Mouse (Mus musculus): ENCODE measurements around the gene Ddx31. TPM values are rescaled to one million over a fixed set of nuclear protein-coding genes. Genes with fewer than 3 reads are reported as not detected.
A peak's percentile ranks its signal among the peaks of the same experiment; 100 is the strongest.

The Ddx31 gene
- polyA plus RNA-seq, 1 experiment from 2014 or later: 6.8 TPM

DNA sequence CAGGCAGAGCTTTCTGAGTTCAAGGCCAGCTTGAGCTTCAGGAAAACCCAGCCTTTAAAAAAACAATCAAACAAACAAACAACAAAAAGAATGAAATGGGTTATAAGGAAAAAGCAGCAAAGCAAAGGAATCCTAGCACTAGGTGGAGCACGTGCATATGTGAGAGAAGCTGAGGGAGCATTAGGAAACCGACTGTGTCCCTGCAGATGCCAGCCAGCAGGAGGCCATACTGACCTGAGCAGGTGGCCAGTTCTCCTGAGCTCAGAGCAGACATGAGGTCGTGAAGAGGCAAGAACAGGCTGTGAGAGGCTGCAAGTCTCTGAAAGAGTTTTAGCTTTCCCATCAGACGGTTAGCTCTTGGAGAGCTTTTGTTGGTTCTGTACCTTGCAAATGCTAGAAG, 10.9 kb upstream of the Ddx31 start:
- Histone ChIP-seq H3K4me3 (no peak overlapping the region), H3K4me2 (no peak overlapping the region), H3K27me3 (no peaks in the 10 kb centered on the region), H3K4me1 (replicated peaks) (no peaks in the 10 kb centered on the region), H3K9me3 (replicated peaks) (no peaks in the 10 kb centered on the region), H3K36me3 (peaks cover 58% of the 10 kb centered on the region), H3K9ac (no peak overlapping the region), H3K27ac (no peak overlapping the region)
- ATAC-seq (replicated peaks; ENCODE audit: insufficient number of reproducible peaks, insufficient read depth, low FRiP score, low read depth): no peak
- WGBS: 34% methylated on average over 4 of the region's 4 CpGs

DNA sequence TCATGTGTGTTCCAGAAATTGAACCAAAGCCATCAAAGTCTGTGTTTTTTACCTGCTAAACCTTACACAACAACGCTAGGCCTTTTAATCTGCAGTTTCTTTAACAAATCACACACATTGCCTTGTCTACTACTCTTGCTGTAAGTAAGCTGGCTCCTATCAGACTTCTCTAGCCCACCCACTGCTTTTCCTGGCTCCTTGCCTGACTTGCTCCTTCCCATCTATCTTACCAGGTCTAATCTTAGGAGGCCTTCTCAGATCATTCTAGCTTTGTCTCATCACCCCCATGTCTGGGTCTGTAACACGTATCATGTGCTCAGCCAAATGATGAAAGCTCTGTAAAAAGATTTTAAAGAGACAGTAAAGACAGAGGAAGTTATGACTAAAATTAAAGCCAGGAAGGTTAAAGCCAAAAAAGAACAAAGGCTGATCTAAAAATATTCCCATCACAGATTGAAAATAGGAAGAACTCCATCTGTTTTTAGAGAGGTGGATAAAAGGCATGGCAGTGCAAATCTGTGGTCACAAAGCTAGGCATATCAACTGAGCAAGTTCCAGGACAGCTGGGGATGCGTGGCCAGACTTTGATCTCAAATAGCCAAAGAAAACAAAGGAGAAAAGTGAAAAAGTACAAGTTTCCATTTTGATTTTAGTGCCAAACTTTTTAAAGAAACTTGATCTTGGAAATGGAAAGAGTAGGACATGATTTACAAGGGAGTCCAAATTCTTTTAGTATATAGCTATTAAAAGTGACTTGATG, 3.8 kb upstream of the Ddx31 start:
- H3K27me3 ChIP-seq: no peaks in the 10 kb centered on the region
- peaks cover 33% of the 10 kb centered on the region for H3K4me1 ChIP-seq (replicated peaks)
- no peak overlapping the region for H3K9ac ChIP-seq
- H3K36me3 ChIP-seq: peaks cover 24% of the 10 kb centered on the region
- WGBS: 40% methylated on average over 3 of the region's 3 CpGs
- 0 out of 2 replicates have a peak overlapping the region, but pooled peaks have one; percentile 5 for H3K4me2 ChIP-seq
- peak overlapping the region; percentile 40 for H3K27ac ChIP-seq
- no peak for ATAC-seq (replicated peaks; ENCODE audit: insufficient number of reproducible peaks, insufficient read depth, low FRiP score, low read depth)
- no peaks in the 10 kb centered on the region for H3K9me3 ChIP-seq (replicated peaks)
- no peak overlapping the region for H3K4me3 ChIP-seq

DNA sequence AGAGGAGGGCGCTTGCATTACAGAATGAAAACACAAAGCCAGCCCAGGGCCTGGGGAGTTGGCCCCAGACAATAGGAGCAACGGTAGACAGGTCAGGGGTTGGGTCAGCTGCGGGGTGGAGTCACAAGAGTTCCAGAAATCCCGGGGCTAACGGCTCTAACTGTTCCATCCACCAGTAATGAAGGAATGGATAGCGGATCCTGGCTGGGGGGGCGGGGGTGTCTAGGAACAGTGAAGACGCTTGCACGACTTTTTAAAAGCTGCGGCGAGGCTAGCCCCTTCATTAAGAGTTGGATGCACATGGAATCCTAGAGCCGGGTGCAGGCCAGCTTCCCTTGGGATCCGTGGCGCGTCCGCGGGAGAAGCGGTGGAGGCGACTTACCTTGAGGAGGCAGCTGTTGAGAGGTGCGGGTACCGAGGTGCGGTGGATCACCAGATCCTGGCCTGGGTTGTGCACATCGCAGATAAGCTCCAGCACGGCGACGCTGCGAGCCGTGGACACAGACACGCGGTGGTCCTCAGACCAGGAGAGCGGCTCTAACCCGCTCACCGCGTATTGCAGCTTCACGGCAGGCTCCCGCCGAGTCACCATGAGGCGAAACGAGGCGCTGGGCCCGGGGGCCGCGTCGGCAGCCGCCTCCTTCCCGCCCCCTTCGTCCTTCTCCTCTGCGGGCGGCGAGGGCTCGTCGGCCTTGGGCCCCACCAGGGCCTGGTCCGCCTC, 545 bp upstream of the Ddx31 start:
- Histone ChIP-seq H3K9ac (peak overlapping the region; percentile 97), H3K36me3 (peaks cover 5% of the 10 kb centered on the region), H3K4me3 (peak overlapping the region; percentile 63), H3K27me3 (no peaks in the 10 kb centered on the region), H3K9me3 (replicated peaks) (no peaks in the 10 kb centered on the region), H3K27ac (peak overlapping the region; percentile 81), H3K4me1 (replicated peaks) (peaks cover 42% of the 10 kb centered on the region), H3K4me2 (peak overlapping the region; percentile 85)
- under 1% methylated on average over 53 of the region's 53 CpGs for WGBS
- ATAC-seq (replicated peaks; ENCODE audit: insufficient number of reproducible peaks, insufficient read depth, low FRiP score, low read depth): peak; percentile 49

DNA sequence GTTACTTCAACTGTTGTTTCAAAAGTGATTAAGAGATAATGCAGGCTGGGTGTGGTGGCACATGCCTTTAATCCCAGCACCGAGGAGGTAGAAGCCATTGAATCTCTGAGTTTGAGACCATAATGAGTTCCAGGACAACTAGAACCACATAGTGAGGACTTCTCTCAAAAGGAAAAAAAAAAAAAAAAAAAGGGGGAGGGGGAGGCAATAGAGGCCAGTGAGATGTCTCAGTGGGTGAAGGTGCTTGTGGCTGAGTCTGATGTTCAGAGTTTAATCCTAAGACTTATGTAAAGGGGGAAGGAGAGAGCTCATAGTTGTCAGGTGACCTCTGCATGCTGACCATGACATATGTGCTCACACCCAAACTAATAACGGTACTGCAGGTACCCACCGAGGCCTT, 1.8 kb downstream of the Ddx31 start:
- Histone ChIP-seq H3K27me3 (no peaks in the 10 kb centered on the region), H3K4me1 (replicated peaks) (peaks cover 30% of the 10 kb centered on the region), H3K4me2 (peak overlapping the region; percentile 85; the same call in 1 of the 2 replicates), H3K4me3 (peak overlapping the region; percentile 63; the same call in 1 of the 2 replicates), H3K36me3 (peaks cover 20% of the 10 kb centered on the region), H3K27ac (no peak overlapping the region), H3K9me3 (replicated peaks) (no peaks in the 10 kb centered on the region), H3K9ac (no peak overlapping the region)
- ATAC-seq (replicated peaks; ENCODE audit: insufficient number of reproducible peaks, insufficient read depth, low FRiP score, low read depth): no peak
- WGBS: 63% methylated on average over 3 of the region's 3 CpGs

DNA sequence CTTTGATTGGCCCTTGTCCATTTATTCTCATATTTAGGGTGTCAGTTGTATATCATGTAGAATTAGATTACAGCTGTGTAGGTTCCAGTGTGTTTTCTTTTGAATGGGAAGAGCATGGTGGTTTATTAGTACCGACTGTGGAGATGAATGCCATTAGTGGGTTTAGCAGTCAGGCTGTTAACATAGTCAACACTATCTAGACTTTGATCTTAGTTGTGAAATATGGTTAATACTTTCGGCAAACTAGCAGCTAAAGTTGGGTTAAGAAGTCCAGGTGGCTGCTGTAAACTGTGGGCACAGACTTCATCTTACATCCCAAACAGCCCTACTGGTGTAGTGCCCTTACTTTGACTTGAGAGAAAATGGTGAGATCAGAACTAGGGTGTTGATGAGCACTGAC, 8.7 kb downstream of the Ddx31 start:
- Histone ChIP-seq H3K27ac (no peak overlapping the region), H3K27me3 (no peaks in the 10 kb centered on the region), H3K9me3 (replicated peaks) (no peaks in the 10 kb centered on the region), H3K4me1 (replicated peaks) (no peaks in the 10 kb centered on the region), H3K36me3 (peaks cover 48% of the 10 kb centered on the region), H3K9ac (no peak overlapping the region), H3K4me3 (no peak overlapping the region), H3K4me2 (no peak overlapping the region)
- WGBS: 93% methylated on average over 2 of the region's 2 CpGs
- no peak for ATAC-seq (replicated peaks; ENCODE audit: insufficient number of reproducible peaks, insufficient read depth, low FRiP score, low read depth)

DNA sequence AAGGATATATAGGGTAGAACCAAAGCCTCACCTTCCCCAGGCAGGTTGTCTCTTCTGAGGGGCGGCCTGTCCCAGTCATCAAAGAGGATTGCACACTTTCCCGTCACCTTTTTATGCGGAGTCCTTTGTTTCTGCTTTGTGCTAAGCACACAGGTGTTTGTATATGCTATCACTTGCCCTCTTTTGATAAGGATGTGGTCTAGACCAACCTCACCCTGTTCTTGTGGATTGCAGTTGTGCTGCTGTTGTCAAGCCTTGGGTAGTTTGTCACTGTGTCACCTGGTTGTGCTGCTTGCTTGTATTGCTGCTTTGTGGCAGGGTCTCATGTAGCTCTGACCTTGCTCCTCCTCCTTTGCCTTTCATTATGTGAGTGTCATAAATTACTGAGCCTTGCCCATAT, 12.4 kb downstream of the Ddx31 start:
- H3K27ac ChIP-seq: no peak overlapping the region
- peaks cover 40% of the 10 kb centered on the region for H3K36me3 ChIP-seq
- H3K27me3 ChIP-seq: no peaks in the 10 kb centered on the region
- H3K9ac ChIP-seq: no peak overlapping the region
- ATAC-seq (replicated peaks; ENCODE audit: insufficient number of reproducible peaks, insufficient read depth, low FRiP score, low read depth): no peak
- H3K4me3 ChIP-seq: no peak overlapping the region
- no peaks in the 10 kb centered on the region for H3K9me3 ChIP-seq (replicated peaks)
- WGBS: 94% methylated on average over 3 of the region's 3 CpGs
- no peaks in the 10 kb centered on the region for H3K4me1 ChIP-seq (replicated peaks)
- no peak overlapping the region for H3K4me2 ChIP-seq

DNA sequence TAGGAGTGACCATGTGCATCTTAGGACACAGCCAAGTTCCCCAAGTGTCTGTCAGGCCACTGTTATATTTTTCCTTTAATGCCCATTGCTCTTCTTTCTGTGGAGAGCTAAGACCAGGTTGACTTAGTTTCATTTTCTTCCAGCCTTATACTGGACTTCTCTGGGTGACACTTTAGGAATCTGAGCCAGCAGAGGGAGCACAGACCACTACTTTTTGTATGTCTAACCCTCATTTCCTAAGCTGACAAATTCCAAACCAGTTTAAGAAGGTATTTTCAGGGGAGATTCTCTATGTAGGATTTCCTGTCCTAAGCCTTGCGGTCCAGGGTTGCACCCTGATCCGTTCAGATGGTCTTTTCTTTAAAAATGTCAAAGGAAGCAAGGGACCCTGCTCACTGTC, 15.6 kb downstream of the Ddx31 start:
- no peaks in the 10 kb centered on the region for H3K27me3 ChIP-seq
- ATAC-seq (replicated peaks; ENCODE audit: insufficient number of reproducible peaks, insufficient read depth, low FRiP score, low read depth): no peak
- WGBS: 88% methylated on average over 2 of the region's 2 CpGs
- no peaks in the 10 kb centered on the region for H3K4me1 ChIP-seq (replicated peaks)
- H3K4me2 ChIP-seq: no peak overlapping the region
- no peak overlapping the region for H3K9ac ChIP-seq
- H3K27ac ChIP-seq: no peak overlapping the region
- H3K36me3 ChIP-seq: peaks cover 49% of the 10 kb centered on the region
- H3K9me3 ChIP-seq (replicated peaks): no peaks in the 10 kb centered on the region
- no peak overlapping the region for H3K4me3 ChIP-seq

DNA sequence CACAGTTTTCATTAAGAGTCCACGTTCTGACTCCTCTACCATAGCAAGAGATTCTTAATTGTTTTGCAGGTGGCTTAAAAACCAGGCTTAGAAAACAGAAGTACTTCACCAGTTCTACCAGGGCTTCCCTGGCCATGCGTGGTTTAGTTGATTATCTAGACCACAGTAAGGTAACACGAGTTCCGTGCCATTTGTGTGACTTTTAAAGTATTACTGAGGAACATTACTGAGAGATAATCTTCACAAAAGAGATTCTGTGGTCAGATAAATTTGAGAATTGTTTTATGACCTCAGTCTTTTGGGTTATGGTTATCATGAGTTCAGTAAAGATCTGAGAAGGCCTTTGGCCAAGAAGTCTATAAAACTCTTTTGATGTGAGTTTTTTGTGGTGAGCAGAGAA, 19.1 kb downstream of the Ddx31 start:
- Histone ChIP-seq H3K4me3 (no peak overlapping the region), H3K9me3 (replicated peaks) (no peaks in the 10 kb centered on the region), H3K9ac (no peak overlapping the region), H3K36me3 (peaks cover 65% of the 10 kb centered on the region), H3K4me2 (no peak overlapping the region), H3K27me3 (no peaks in the 10 kb centered on the region), H3K4me1 (replicated peaks) (no peaks in the 10 kb centered on the region), H3K27ac (no peak overlapping the region)
- ATAC-seq (replicated peaks; ENCODE audit: insufficient number of reproducible peaks, insufficient read depth, low FRiP score, low read depth): no peak
- WGBS: 86% methylated on average over 4 of the region's 4 CpGs

DNA sequence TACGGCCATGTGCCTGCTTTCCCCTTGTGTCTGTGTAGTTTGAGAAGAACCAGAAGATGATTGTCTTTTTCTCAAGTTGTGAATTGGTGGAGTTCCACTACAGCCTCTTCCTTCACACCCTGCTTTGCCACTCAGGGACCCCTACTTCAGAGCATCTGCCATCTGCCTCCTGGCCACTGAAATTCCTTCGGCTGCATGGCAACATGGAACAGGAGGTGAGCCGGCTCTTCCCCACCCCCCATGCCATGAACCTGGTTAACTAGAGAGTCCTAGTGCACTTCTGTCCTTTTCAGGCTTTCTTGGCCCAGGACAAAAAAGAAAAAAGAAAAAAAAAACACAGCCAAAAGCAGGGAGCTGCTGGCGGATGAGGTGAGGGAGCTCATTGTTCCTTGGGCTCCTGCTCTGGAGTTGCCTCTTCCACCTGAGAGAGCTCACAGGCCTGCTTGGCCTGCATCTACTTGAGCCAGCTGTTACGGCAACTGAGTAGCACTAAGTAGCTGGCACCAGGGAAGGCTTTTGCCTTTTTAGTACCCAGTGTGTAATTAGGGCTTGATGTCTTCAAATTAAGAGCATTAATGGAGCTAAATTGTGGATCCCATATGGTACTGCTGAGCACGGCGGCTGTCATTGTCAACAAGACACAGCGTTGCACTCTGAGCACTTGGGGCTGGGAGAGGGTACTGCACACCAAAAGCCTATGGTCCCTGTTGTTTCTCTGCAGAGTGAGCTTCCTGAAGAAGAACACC, 20.6 kb downstream of the Ddx31 start:
- H3K27ac ChIP-seq: no peak overlapping the region
- no peak overlapping the region for H3K9ac ChIP-seq
- H3K4me1 ChIP-seq (replicated peaks): no peaks in the 10 kb centered on the region
- WGBS: 97% methylated on average over 8 of the region's 8 CpGs
- no peaks in the 10 kb centered on the region for H3K27me3 ChIP-seq
- H3K4me2 ChIP-seq: no peak overlapping the region
- no peak overlapping the region for H3K4me3 ChIP-seq
- ATAC-seq (replicated peaks; ENCODE audit: insufficient number of reproducible peaks, insufficient read depth, low FRiP score, low read depth): no peak
- peaks cover 68% of the 10 kb centered on the region for H3K36me3 ChIP-seq
- H3K9me3 ChIP-seq (replicated peaks): no peaks in the 10 kb centered on the region

DNA sequence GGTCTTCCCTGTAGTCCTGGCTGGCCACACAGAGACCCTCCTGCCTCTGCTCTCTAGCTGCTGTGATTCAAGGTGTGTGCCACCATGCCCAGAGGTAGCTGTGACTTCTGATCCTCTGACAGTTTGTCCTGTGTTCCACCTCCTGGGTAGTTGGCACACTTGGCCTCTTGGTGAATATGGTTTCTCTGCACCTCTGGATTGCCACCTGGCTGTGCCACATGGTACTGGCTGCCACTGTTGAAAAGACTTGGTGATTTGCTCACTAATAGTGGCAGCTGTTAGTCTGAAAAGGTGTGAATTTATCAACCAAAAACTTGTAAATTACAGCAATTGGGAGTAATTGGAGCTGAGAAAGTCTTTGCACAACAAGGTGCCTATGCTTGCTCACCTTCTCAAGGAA, 23.7 kb downstream of the Ddx31 start:
- no peak overlapping the region for H3K9ac ChIP-seq
- H3K9me3 ChIP-seq (replicated peaks): no peaks in the 10 kb centered on the region
- H3K27me3 ChIP-seq: no peaks in the 10 kb centered on the region
- ATAC-seq (replicated peaks; ENCODE audit: insufficient number of reproducible peaks, insufficient read depth, low FRiP score, low read depth): no peak
- no peaks in the 10 kb centered on the region for H3K4me1 ChIP-seq (replicated peaks)
- H3K27ac ChIP-seq: no peak overlapping the region
- no peak overlapping the region for H3K4me2 ChIP-seq
- peaks cover 48% of the 10 kb centered on the region for H3K36me3 ChIP-seq
- H3K4me3 ChIP-seq: no peak overlapping the region

DNA sequence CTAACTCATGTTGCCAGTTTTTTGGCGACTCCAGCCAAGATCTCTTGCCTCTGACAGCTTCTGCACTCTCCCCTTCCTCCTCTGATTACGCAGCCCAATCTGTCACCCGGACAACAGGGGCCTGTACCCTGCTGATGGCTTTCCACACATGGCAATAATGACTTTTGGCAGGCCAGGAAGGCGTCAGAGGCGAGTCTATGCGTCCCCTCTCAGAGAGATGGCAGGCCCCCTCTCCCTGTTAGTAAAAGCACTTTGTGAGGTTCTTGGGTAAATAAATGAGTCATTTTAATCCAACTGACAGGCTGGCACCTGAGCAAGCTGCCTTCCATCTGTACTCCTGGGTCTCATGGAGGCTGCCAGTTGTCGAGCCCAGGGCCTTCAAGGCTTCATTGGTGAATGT, 27.3 kb downstream of the Ddx31 start:
- H3K27me3 ChIP-seq: no peaks in the 10 kb centered on the region
- no peak for ATAC-seq (replicated peaks; ENCODE audit: insufficient number of reproducible peaks, insufficient read depth, low FRiP score, low read depth)
- 69% methylated on average over 7 of the region's 7 CpGs for WGBS
- H3K4me1 ChIP-seq (replicated peaks): no peaks in the 10 kb centered on the region
- H3K36me3 ChIP-seq: peaks cover 23% of the 10 kb centered on the region
- H3K9me3 ChIP-seq (replicated peaks): no peaks in the 10 kb centered on the region
- no peak overlapping the region for H3K9ac ChIP-seq
- no peak overlapping the region for H3K27ac ChIP-seq
- no peak overlapping the region for H3K4me3 ChIP-seq
- H3K4me2 ChIP-seq: no peak overlapping the region
